12 mouse cellular contexts compared by ENCODE assay signal in the genomic region with DNA sequence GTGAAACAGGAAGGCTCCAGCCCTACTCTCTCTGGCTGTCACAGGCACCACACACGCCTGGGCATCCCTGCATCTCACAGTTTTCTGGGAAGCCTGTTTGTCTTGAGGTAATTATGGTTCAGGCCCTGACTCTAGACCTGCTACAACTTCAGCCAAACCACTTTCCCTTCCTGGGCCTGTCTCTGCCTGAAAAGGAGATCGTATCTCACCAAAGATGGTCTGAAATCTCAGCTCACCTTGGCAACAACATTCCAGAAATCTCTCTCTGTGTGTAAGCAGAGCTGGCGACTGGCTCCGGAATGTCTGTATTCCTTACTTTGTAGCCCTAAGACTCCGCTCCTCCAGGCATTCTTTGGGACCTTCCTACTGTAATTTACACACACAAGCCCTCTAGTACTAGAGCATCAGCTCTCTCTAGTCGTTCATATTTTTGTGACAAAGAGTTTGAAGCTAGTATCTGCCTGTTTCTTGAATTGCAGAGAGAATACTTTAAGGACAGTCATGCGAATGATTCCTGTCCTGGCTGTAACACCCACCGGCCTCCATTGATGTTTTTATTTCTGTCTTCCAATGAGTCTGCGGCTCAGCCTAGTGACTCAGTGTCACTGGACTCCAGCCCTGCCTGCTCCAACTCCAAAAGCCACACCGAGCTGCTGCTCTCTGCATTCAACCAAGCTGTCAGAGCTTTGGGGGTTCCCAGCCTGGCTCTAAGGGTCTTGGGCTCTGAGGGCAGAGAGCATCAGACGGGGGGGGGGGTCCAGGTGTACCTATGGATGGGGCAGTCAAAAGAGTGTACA. TPM values are rescaled to one million over a fixed set of nuclear protein-coding genes. Genes with fewer than 3 reads are reported as not detected.
DNase-seq lines count a peak whose midpoint lies in the region; ATAC-seq lines count a peak whose summit lies in the region.
"Had no signal": no experiment of that assay in that cellular context is flagged by ENCODE, and none has a peak within 500 bp of the region (broad histone marks: within the 10 kb centered on the region; RNA-seq: fewer than 3 reads in every experiment).

No protein-coding gene starts in this region.

- H3K4me1 ChIP-seq in embryonic facial prominence, embryonic 13.5 days: peaks cover 55% of the 10 kb centered on the region
- H3K4me1 ChIP-seq in limb, embryonic 15.5 days: peaks cover 43% of the 10 kb centered on the region
- peaks cover 3% of the 10 kb centered on the region; the same call in 1 of the 2 replicates for H3K4me1 ChIP-seq in midbrain, embryonic 16.5 days (ENCODE audit: control insufficient read depth, insufficient read depth, low read length)

- intact Hi-C loops in heart, postnatal 14 days (cut with DNase I): loop anchor here (2.0 kb wide), 1 partner anchor 16 kb away; no protein-coding TSS in a partner anchor

- no peak overlapping the region for H3K4me3 ChIP-seq in embryonic facial prominence, embryonic 13.5 days
- no peak overlapping the region for H3K4me3 ChIP-seq in limb, embryonic 15.5 days
- no peak overlapping the region for H3K4me3 ChIP-seq in midbrain, embryonic 16.5 days (ENCODE audit: low read depth, low read length)
- H3K4me3 ChIP-seq: forebrain, embryonic 13.5 days; limb, embryonic 13.5 days had no signal

- 50% methylated on average over 11 of the region's 11 CpGs for WGBS in embryonic facial prominence, embryonic 13.5 days
- 50% methylated on average over 11 of the region's 11 CpGs for WGBS in limb, embryonic 15.5 days
- 75% methylated on average over 11 of the region's 11 CpGs for WGBS in midbrain, embryonic 16.5 days

- no peaks in the 10 kb centered on the region for H3K27me3 ChIP-seq in embryonic facial prominence, embryonic 13.5 days
- no peaks in the 10 kb centered on the region for H3K27me3 ChIP-seq in limb, embryonic 15.5 days
- no peaks in the 10 kb centered on the region for H3K27me3 ChIP-seq in midbrain, embryonic 16.5 days (ENCODE audit: control insufficient read depth, insufficient read depth, low read depth, low read length)
- H3K27me3 ChIP-seq: forebrain, embryonic 13.5 days; limb, embryonic 13.5 days had no signal

- H3K36me3 ChIP-seq in embryonic facial prominence, embryonic 13.5 days: no peaks in the 10 kb centered on the region
- H3K36me3 ChIP-seq in limb, embryonic 15.5 days: no peaks in the 10 kb centered on the region
- no peaks in the 10 kb centered on the region for H3K36me3 ChIP-seq in midbrain, embryonic 16.5 days (ENCODE audit: control insufficient read depth, insufficient read depth, low read length)
- H3K36me3 ChIP-seq: limb, embryonic 13.5 days had no signal

- H3K27ac ChIP-seq in embryonic facial prominence, embryonic 13.5 days: peak overlapping the region; percentile 78
- H3K27ac ChIP-seq in limb, embryonic 15.5 days: peak overlapping the region; percentile 57
- H3K27ac ChIP-seq in midbrain, embryonic 16.5 days (ENCODE audit: low read length): no peak overlapping the region
- H3K27ac ChIP-seq: forebrain, embryonic 13.5 days had no signal

- no peak overlapping the region for H3K4me2 ChIP-seq in embryonic facial prominence, embryonic 13.5 days
- H3K4me2 ChIP-seq in limb, embryonic 15.5 days: no peak overlapping the region
- no peak overlapping the region for H3K4me2 ChIP-seq in midbrain, embryonic 16.5 days (ENCODE audit: low read length)
- H3K4me2 ChIP-seq: forebrain, embryonic 13.5 days; limb, embryonic 13.5 days had no signal

- DNase-seq in heart, adult 18-20 months: peak; percentile 58 to 59
- DNase-seq in heart, postnatal 14 days: no peak
- DNase-seq in NIH3T3 (ENCODE audit: low read depth) (peak; percentile 88), liver (no peak)
- DNase-seq: cerebellum, adult 8-10 months had no signal

- H3K9ac ChIP-seq in embryonic facial prominence, embryonic 13.5 days: no peak overlapping the region
- H3K9ac ChIP-seq in limb, embryonic 15.5 days: no peak overlapping the region
- H3K9ac ChIP-seq in midbrain, embryonic 16.5 days (ENCODE audit: low read depth, low read length): no peak overlapping the region
- H3K9ac ChIP-seq: forebrain, embryonic 13.5 days; limb, embryonic 13.5 days had no signal

- ATAC-seq in embryonic facial prominence, embryonic 13.5 days (ENCODE audit: insufficient number of reproducible peaks, insufficient read depth, low FRiP score, low TSS enrichment, low read depth): no peak
- ATAC-seq in limb, embryonic 15.5 days (ENCODE audit: insufficient number of reproducible peaks, low FRiP score, low TSS enrichment, low read depth): no peak
- ATAC-seq in erythroblast, adult 5-6 weeks (replicated peaks; ENCODE audit: low FRiP score, poor library complexity, severe bottlenecking): no peak
- no peak for ATAC-seq in midbrain, embryonic 16.5 days
- ATAC-seq: forebrain, embryonic 13.5 days; lung, postnatal 0 days had no signal

- H3K9me3 ChIP-seq in embryonic facial prominence, embryonic 13.5 days: no peaks in the 10 kb centered on the region
- H3K9me3 ChIP-seq in limb, embryonic 15.5 days: no peaks in the 10 kb centered on the region
- no peaks in the 10 kb centered on the region for H3K9me3 ChIP-seq in midbrain, embryonic 16.5 days (replicated peaks; ENCODE audit: control insufficient read depth, low read length, poor library complexity, severe bottlenecking)
- H3K9me3 ChIP-seq: forebrain, embryonic 13.5 days; limb, embryonic 13.5 days had no signal

RNA-seq across cellular contexts. Expression of a gene that starts 8.4 kb away (rescaled TPM):
- total RNA-seq in heart, adult 18-20 months (2021): 10 to 100 TPM; 11.3 to 13.3 TPM
- 10 to 100 TPM; 22.6 to 24.4 TPM for total RNA-seq in heart, postnatal 14 days (2021)
- polyA plus RNA-seq in embryonic facial prominence, embryonic 13.5 days (2015; fragmentation: Nextera tagmentation; extraction: Ambion mirVana): 1.5 and 1.9 TPM in 2 replicates
- 3.4 and 6.7 TPM in 2 replicates for polyA plus RNA-seq in limb, embryonic 15.5 days (2015; fragmentation: Nextera tagmentation; extraction: Ambion mirVana)
- total RNA-seq in erythroblast, adult 5-6 weeks (2015; ENCODE audit: low replicate concordance): 78.8 and 104 TPM in 2 replicates
- 77.5 and 165 TPM in 2 replicates for total RNA-seq in erythroblast, adult 5-6 weeks (2017; ENCODE audit: low replicate concordance)
- 1.5 and 1.8 TPM in 2 replicates for polyA plus RNA-seq in midbrain, embryonic 16.5 days (2015; fragmentation: Nextera tagmentation; extraction: Ambion mirVana)

RNA-seq across cellular contexts. Expression of a gene that starts 44.4 kb away (rescaled TPM):
- not detected for total RNA-seq in heart, adult 18-20 months (2021)
- not detected for total RNA-seq in heart, postnatal 14 days (2021)
- polyA plus RNA-seq in embryonic facial prominence, embryonic 13.5 days (2015; fragmentation: Nextera tagmentation; extraction: Ambion mirVana): 1.9 and 2.0 TPM in 2 replicates
- 1.2 and 4.0 TPM in 2 replicates for polyA plus RNA-seq in limb, embryonic 15.5 days (2015; fragmentation: Nextera tagmentation; extraction: Ambion mirVana)
- not detected in 2 replicates for total RNA-seq in erythroblast, adult 5-6 weeks (2015; ENCODE audit: low replicate concordance)
- not detected in 2 replicates for total RNA-seq in erythroblast, adult 5-6 weeks (2017; ENCODE audit: low replicate concordance)
- polyA plus RNA-seq in midbrain, embryonic 16.5 days (2015; fragmentation: Nextera tagmentation; extraction: Ambion mirVana): 9.4 and 13.9 TPM in 2 replicates

Comparison
In these comparisons a context has a peak if more than half of its experiments do, and no peak if none do; other contexts are left out.
1. DNase-seq: peak in heart, adult 18-20 months (2 of 2) and NIH3T3 (single experiment); none in heart, postnatal 14 days (0 of 2) and liver (single experiment).